Mouse (Mus musculus): ENCODE results near the gene Cd81.

DNA sequence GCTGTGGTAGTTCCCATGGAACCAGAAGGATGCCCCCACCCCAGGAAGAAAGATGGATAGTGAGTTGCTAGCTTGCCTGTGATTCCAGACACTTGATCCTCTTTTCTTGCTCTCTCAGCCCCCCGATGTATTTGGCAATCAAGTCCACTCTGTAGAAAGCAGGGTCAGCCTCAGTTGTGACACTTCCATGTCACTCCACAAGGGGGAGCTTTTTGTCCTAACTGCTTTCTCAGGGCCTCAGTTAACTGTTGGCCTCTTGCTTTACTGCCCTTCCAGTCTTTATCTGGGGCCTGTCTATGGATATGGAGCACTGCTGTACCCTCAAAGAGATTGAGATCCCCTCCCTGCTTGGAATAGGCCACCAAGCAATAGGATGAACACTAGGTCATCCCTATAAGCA, 20.5 kb downstream of the Cd81 start:
- TF ChIP-seq EP300 (IDR thresholded peaks at IDR 0.05; ENCODE audit: low read depth) (no peak), CTCF (IDR thresholded peaks at IDR 0.05; ENCODE audit: low read depth) (peak; percentile 80)
